Mouse (Mus musculus) frontal cortex, adult 2 months (tissue): ENCODE data around the gene Zfr. TPM values are rescaled to one million over a fixed set of nuclear protein-coding genes. Genes with fewer than 3 reads are reported as not detected.
A peak's percentile ranks its signal among the peaks of the same experiment; 100 is the strongest.
"Not testable (repeated sequence)": the region's sequence is repeated elsewhere in the genome, so short reads cannot be mapped to it uniquely, and the experiment has no call there.

Experiments
- DNase-seq, 2 experiments: peaks; one replicate each; pipeline ENCODE4 v3.0.0; 2022; ENCODE audit warnings: low spot score in 1 of 2; ENCODE audit errors: extremely low spot score in 1 of 2
- polyA plus RNA-seq: library from polyadenylated mRNA; depleted of rRNA; stranded (reverse); fragments of >200 nt; gene quantifications from 2 replicates; pipeline ENCODE4 v1.2.3, GENCODE M21; 2012

The Zfr gene
- polyA plus RNA-seq, 1 experiment: 160 TPM

DNA sequence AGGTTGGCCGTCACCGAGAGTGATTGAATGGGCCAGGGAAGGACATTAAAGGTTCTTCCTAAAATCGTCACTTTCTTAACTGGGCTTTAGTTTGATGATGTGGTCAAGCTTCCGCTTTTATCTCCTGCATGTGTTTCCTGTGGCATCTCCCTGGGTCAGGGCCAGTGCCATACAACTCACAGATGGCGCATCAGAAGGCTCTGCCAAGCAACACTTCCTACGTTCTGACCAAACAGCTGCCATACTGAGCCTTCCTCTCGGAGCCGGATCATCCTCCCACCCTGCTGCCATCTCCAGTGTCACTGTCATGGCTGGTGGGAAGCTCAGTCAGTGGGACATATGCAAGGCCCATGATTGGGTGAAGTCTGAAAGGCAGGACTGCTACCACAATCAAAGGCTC, 93.9 kb downstream of the Zfr start:
- DNase-seq: peak; percentile 77 to 86

DNA sequence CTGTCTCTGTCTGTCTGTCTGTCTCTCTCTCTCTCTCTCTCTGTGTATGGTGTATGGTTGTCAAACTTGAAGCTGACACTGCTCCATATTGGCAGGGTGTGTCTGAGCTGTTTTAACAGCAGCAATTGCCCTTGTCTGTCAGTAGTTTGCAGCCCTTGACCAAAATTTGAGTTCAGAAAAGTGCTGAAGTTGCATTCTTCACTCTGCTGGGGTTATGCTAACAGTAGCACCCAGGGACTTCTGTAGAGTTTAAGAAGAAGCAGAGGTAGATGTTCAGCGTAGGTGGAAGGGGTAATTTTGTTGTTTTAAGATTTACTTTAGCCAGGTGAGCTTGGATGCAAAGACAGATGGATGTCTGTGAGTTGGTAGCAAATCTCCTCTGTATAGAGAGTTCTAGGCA, 94.6 kb downstream of the Zfr start:
- DNase-seq: no peak

DNA sequence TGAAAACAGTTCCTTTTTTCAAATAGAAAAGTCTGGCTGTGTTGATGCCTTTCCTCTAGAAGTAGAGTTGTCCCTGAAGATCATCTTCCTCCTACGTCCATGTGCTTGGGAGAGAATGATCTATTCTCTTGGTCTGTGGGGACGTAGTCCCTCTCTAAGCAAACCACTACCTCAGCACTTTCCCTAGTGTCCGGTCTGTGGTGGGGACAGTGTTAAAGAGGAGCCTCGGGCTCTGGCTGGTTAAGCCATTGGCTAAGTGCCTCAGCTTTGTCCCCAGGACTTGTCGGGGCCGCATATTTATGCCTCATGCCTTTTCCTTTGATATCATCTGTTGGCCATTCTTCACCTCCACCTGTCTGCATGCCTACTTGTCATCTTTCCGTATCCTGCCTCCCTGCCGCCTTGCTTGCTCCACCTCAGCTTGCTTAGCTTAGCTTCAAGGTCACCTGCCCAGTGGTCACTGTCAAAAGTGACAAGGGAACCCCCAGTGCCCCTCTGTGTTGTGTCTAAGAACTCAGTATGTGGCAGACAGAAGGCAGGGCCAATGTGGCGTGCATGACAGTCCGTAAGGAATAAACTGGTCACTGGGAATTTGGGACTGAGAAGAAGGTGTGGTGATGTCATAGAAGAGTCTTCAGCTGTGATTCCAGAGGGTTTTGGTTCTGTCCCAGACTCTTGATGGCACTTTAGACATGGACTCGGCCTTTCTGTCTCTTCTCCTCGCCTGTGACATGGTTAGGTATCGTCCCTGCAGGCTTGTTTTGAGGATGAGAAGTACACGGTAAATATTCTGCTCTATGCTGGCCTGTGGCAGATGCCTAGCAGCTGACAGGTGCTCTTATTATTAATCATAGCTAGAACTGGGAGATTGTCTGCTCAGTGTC, 97.1 kb downstream of the Zfr start:
- DNase-seq: no peak

DNA sequence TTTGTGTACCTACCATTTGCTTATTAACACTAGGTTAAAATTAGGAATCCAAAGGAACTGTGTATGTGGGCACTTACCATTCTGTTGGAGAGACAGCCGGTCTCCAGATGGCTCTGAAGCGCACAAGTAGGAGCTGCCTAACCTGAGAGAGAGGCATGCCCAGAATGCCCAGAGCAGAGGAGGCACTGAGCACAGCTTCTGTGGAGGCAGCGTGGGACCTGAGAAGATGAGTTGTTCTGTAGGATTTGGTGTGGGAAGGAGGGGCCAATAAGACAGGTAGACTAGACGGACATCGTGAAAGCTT, 97.7 kb downstream of the Zfr start:
- peak; percentile 79 to 87 for DNase-seq

DNA sequence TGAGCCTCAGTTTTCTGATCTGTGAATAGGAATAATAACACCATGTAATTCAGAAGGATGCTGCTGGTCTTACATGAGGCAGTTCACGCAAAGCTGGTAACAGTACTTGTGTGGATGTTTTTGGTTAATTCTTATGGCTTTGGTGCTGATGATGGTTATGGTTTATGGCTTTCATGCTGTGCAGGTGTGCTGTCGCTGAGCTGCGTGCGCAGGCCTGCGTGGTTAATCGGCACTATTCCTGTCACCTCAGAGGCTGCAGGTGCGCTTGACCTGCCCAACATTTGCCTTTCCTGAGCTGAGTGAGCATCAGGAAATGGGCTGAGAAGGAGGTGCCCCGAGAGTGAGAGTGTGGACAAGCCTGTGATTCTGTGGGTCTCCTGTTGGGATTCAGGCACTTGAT, 98.5 kb downstream of the Zfr start:
- DNase-seq: no peak

DNA sequence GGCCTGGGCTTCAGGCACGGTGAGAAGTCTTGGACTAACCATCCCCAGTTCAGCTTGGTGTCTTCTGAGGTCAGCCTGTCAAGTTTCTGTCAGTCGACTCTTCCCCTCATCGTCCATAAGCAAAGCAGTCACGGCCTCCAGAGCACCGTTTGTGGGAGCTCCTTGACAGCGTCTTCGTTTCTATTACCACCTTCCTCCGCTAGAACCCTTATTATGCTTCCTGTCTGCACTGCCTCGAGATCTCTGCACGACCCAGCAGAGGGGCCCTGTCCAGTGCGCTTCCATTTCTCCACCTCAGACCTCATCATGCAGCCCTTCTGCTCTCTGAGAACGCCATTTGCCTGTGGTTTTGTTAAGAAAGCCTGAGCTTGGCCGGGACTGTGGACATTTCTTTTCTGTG, 99.2 kb downstream of the Zfr start:
- DNase-seq: no peak

DNA sequence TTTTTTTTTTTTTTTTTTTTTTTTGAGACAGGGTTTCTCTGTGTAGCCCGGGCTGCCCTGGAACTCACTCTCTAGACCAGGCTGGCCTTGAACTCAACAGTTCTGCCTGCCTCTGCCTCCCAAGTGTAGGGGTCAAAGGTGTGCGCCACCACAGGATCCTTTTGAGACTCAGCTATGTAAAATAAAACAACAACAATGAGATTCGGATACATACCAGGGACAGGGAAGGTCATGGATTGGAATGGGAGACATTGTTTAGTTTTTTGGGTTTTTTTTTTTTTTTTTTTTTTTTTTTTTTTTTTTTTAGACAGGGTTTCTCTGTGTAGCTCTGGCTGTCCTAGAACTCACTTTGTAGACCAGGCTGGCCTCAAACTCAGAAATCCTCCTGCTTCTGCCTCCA, 99.7 kb downstream of the Zfr start:
- DNase-seq: not testable (repeated sequence)

DNA sequence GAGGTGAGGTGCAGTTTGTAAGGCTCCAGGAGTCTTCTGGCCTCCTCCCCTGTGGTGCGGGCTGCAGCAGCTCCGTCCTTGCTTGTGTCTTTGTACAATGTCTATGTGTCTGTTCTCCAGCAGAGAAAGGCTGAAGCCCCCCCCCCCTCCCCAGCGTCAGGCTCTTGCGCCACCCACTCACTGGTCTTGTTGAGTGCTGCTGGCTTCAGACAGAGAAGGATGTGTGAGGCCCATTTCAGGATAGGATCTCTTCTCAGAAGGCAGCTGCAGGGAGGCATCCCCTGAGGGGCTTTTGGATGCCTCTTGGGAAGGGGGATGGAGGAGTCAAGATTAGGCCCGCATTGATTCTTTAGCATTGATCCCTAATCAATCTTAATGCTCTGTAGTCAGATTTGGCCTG, 100.2 kb downstream of the Zfr start:
- no peak for DNase-seq

DNA sequence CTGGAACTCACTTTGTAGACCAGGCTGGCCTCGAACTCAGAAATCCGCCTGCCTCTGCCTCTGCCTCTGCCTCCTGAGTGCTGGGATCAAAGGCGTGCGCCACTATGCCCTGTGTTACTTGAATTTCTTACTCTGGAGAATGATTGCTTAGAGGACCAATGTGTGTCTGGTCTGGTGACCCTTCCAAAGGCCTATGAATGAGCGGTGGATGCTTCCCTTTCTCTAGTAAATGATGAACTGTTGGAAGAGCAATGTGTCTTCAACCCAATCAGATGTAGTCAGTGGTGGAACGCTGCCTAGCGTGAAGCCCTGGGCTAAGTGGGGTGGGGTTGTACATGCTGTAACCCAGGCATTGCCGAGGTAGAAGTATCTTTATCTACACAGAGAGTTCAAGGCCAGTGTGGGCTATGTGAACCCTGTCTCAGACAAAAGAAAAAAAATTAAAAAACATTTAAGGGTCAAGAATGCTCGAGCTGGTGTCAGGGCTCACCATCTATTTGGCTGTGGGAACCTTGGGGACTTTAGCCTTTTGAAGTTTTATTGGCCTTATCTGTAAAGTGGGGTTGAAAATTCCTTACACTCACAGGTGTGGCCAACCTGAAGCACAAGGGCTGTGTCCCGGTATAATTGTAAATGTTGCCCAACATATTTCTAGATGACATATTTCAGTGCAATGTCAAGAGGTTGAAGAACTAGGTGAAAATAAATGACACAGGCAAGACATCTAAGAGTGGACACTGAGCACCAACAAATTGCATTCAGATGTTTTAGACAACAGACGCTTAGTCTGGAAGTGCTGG, 101.2 kb downstream of the Zfr start:
- DNase-seq: no peak

DNA sequence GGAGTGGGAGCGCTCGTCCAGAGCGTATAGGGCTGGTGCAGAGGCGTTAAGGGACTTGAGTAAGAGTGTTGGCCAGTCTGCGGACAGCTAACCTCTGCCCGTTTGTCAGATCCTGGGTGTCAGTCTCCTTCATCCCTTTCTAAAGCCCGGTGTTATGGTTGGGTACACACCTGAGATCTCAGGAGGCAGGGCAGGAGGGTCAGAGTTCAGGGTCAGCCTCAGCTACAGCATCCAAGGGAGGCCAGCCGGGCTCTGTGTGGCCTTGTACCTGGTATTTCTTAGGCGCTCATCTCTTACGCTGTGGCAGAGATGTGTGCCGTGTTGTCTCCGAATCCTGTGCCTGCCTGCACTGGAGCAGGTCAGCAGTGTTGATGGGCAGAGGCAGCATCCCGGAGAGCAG, 103.5 kb downstream of the Zfr start:
- no peak for DNase-seq

DNA sequence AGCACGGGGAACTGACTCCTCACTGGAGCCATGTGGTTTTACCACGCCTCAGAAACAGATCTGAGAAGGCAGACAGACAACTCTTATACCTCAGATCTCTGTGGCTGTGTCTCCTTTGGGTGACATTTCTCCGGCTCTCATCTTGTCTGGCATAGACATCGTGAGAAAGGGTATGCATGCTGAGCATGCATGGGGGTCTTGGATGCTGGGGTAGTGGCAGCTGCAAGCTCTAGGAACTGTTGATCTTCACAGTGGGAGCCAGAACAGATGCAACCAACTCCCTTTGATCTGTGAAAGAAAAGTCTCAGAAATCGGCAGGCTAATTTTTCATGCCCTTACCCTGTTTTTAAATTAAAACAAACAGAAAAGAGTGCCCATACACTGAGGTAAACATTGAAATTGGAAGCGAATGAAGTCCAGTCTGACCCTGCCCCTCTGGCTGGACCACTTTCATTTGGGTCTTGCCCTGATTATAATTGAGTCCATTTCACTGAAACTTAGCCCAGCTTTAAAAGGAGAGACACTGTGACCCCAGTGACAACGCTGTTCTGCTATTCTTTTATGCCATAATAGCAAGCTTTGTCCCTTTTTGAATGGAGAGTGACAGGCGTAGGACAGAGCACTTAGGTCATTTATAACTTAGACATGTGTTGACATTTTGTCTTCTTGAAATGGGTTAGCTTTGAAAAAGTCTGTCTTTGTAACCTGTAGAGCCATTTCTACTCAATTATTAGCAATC, 105.1 kb downstream of the Zfr start:
- DNase-seq: no peak

DNA sequence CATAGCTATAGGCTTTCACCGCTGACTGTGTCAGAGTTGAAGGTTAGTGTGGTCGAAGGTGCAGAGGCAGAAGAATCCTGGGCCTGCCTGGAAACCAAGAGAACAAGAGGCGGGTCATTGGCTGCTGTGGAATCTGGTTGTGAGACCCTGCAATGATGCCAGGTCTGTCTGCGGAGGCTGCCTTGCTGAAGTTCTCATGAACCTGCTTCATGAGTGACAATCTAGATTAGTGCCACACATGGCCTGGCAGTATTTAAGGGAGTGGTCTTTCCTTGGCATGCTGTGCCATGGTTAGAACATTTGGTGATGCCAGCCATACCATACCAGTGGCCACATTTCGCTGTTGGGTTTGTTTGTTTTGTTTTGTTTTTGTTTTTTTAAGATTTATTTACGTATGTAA, 105.8 kb downstream of the Zfr start:
- no peak for DNase-seq

DNA sequence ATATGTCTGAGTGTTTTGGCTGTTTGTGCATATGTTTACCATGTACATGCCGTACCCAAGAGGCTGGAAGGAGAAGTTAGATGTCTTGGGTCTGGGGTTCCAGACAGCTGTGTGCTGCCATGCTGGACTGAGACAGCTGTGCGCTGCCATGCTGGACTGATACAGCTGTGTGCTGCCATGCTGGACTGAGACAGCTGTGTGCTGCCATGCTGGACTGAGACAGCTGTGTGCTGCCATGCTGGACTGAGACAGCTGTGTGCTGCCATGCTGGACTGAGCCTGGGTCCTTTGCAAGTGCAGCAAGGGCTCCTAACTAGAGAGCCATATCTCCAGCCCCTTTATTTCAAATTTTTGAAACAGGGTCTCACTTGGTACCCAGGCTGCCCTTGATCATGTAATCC, 106.6 kb downstream of the Zfr start:
- no peak for DNase-seq

DNA sequence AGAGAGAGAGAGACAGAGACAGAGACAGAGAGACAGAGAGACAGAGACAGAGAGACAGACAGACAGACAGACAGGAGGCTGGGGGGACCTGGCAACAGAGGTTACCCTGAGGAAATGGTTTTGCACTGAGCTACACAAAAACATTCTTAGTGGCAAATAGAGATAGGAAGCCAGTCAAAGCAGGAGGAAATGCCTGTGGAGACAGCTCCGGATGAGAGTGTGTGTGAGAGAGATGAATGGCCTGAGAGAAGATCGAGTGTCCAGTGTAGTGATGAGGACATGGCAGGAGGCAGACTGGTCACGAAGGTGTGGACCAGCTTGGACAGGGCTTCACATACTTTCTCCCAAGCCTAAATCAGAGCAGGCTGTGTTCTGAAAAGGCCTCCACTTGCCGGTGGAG, 107.4 kb downstream of the Zfr start:
- no peak for DNase-seq

DNA sequence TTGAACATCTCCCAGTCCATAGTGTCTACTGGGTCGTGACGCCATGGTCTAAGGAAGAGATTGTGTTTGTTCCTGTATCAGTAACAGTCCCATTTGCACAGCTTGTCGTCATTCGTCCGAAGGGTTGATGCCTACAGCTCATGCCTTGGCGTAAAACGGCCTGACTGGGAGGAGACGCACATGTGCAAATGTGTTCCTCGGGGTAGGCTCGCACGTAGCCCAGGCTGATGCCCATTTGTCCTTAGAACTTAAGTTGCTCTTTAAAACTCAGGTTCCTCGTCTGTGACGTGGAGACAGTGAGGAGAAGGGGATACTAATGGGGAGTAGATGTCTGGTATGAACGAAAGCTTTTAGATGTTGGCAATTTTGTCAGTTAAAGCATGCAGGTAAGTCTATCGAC, 109.3 kb downstream of the Zfr start:
- no peak for DNase-seq

DNA sequence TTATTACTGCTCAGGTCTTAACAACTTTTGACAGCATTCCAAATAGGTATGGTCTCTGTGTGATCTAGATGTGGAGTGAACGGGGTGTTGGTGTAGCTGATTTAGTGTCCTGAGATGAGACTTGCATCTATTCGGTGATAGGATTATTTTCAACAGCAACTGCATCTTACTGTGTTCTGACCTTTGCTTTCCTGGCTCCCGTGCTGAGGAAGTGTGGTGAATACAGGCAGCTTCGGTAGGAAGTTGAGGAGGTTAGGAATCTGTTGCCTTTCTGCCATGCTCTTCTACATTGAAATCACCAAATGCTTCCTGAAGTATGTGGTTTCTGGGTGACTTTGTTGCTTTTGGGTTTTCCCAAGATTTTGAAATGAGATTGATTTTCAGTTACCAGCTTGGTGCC, 109.7 kb downstream of the Zfr start:
- no peak for DNase-seq

DNA sequence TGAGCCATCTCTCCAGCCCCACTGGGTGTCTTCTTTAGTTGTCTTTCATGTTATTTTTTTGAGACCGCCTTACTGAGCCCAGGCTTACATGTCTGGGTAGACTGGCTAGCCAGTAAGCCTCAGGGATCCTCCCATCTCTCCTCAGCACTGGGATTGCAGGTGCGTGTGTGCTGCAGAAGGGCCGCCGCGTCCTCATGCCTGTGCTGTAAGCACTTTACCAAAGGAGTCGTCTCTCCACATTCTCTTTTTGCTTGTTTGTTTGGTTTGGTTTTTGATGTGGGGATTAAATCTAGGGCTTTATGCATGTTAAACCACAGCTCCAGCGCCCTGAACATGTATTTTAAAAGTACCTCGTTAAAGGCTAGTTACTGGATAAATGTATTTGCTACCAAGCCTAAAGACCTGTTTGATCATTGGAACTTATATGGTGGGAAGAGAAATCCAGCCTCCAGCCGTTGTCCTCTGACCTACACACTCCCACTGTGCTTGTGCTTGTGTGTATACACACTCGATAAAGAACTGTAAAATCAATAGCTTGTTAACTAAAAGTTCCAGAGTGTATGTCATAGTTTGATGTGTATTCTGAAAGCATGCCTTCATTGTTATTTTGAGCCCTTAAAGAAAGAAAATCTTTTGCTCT, 112.1 kb downstream of the Zfr start:
- DNase-seq: no peak

DNA sequence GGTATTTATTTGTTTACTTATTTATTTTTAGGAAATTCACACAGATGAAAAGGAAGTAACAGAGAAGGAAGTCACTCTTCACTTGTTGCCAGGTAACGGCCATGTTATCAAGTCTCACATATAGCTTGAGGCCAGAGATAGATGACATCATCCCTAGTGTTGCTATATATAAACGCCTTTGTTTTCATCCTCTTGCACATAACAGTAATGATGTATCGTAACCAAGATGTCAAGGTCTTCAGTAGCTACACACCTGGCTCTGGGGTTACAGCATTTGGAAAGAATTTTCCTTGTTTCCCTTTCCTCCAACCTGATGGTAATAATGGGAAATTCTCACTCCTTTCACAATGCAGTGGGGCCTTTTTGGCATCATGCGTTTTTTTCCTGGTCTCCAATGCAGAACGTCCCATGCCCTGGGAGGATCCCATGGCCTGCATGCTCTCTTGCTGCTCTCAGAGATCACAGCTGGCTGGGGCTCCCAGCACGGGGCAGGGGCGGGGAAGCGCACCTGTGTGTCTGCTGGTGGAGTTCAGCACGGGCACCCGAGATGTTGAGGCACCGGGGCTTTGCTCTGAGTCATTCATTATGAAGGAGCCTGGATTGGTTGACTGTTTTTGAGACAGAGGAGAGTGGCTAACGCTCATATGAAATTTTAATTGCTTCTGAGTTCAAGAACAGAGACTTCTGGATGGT, 112.8 kb downstream of the Zfr start:
- DNase-seq: no peak

DNA sequence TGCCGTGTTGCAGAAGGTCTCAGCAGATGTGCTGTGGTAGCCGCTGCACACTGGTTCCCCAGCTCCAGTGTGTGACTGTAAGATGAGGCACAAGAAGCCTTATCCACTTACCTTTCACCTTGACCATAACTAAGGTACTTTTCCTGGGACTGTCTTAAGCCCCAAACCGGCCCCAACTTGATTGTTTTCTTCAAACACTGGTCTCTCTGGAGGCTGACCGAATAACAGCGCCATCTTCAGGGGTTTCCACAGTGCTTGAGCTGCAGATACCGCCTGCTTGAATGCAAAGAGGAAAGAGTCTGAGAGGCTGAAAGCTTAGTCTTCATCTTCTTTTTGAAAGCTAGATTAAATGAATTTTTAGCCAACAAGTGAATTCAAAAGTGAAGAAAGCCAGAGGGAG, 113.8 kb downstream of the Zfr start:
- no peak for DNase-seq

DNA sequence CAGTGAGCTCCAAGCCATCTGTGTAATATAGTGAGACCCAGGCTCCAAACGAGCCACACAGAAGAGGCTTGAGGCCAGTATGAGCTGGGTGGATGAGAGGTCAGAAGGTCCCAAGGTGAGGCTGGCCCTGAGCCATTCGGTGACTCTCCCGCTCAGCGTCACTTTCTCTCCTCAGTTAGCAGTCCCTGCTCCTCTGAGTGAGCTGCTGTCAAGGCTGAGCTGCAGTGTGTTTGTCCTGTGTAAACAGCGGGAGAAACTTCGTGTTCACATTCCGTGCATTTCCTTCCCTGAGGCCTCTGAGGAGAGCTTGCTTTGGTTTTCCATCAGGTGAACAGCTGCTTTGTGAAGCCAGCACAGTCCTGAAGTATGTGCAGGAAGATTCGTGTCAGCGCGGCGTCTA, 114.8 kb downstream of the Zfr start:
- no peak for DNase-seq
